Mouse (Mus musculus): ENCODE results near the gene Csrnp3. TPM values are rescaled to one million over a fixed set of nuclear protein-coding genes. Genes with fewer than 3 reads are reported as not detected.
"Not testable (repeated sequence)": the region's sequence is repeated elsewhere in the genome, so short reads cannot be mapped to it uniquely, and the experiment has no call there.

The Csrnp3 gene
- polyA plus RNA-seq (2014; fragmentation: Nextera tagmentation; extraction: Ambion mirVana), result 2.5 and 3.1 TPM in 2 replicates

GRCm38 (mm10) chr2:65845551-65845950, at the start of gene Csrnp3:
Csrnp3 (plus strand) TSS chr2:65845767.
- H3K4me3 ChIP-seq (ENCODE audit: low read length), result peak within 1 kb of the TSS; percentile 40
- peak within 1 kb of the TSS; percentile 43 for H3K4me2 ChIP-seq (replicated peaks; ENCODE audit: low read depth, low read length)
- no peaks in the 10 kb centered on the region for H3K27me3 ChIP-seq (ENCODE audit: control insufficient read depth, insufficient read depth, low read length)
- no peak within 1 kb of the TSS for H3K27ac ChIP-seq (ENCODE audit: low read depth, low read length)
- no peaks in the 10 kb centered on the region for H3K4me1 ChIP-seq (ENCODE audit: control insufficient read depth, insufficient read depth, low read length)
- H3K36me3 ChIP-seq (ENCODE audit: control insufficient read depth, insufficient read depth, low read length), result no peaks in the 10 kb centered on the region
- H3K9me3 ChIP-seq (ENCODE audit: control insufficient read depth, low read length), result no peaks in the 10 kb centered on the region
- WGBS, result under 1% methylated on average over 6 of the region's 6 CpGs
- peak within 1 kb of the TSS; percentile 19; the same call in 1 of the 2 replicates for H3K9ac ChIP-seq (ENCODE audit: low read depth, low read length)
- peak; percentile 96 for ATAC-seq (ENCODE audit: low FRiP score, low TSS enrichment)

GRCm38 (mm10) chr2:65801054-65801709, 44.4 kb upstream of the Csrnp3 start:
- Histone ChIP-seq H3K9me3 (ENCODE audit: control insufficient read depth, low read length) (peaks cover 6% of the 10 kb centered on the region; the same call in 1 of the 2 replicates), H3K27me3 (ENCODE audit: control insufficient read depth, insufficient read depth, low read length) (no peaks in the 10 kb centered on the region), H3K9ac (ENCODE audit: low read depth, low read length) (no peak overlapping the region), H3K36me3 (ENCODE audit: control insufficient read depth, insufficient read depth, low read length) (no peaks in the 10 kb centered on the region), H3K27ac (ENCODE audit: low read depth, low read length) (no peak overlapping the region), H3K4me1 (ENCODE audit: control insufficient read depth, insufficient read depth, low read length) (no peaks in the 10 kb centered on the region), H3K4me3 (ENCODE audit: low read length) (no peak overlapping the region), H3K4me2 (replicated peaks; ENCODE audit: low read depth, low read length) (no peak overlapping the region)
- no peak for ATAC-seq (ENCODE audit: low FRiP score, low TSS enrichment)
- WGBS, result 89% methylated on average over 1 of the region's 1 CpGs

- Histone ChIP-seq H3K4me1 (ENCODE audit: control insufficient read depth, insufficient read depth, low read length) (no peaks in the 10 kb centered on the region), H3K4me2 (replicated peaks; ENCODE audit: low read depth, low read length) (no peak overlapping the region), H3K27ac (ENCODE audit: low read depth, low read length) (no peak overlapping the region), H3K36me3 (ENCODE audit: control insufficient read depth, insufficient read depth, low read length) (no peaks in the 10 kb centered on the region), H3K27me3 (ENCODE audit: control insufficient read depth, insufficient read depth, low read length) (no peaks in the 10 kb centered on the region), H3K9me3 (ENCODE audit: control insufficient read depth, low read length) (no peaks in the 10 kb centered on the region), H3K9ac (ENCODE audit: low read depth, low read length) (no peak overlapping the region), H3K4me3 (ENCODE audit: low read length) (no peak overlapping the region)
- no peak for ATAC-seq (ENCODE audit: low FRiP score, low TSS enrichment)
- WGBS, result 90% methylated on average over 6 of the region's 6 CpGs
Measured at GRCm38 (mm10) chr2:65806556-65806955, 39.0 kb upstream of the Csrnp3 start.

GRCm38 (mm10) chr2:65811203-65811602, 34.4 kb upstream of the Csrnp3 start:
- not testable (repeated sequence) for H3K4me2 ChIP-seq (replicated peaks; ENCODE audit: low read depth, low read length); H3K27ac ChIP-seq (ENCODE audit: low read depth, low read length); H3K4me1 ChIP-seq (ENCODE audit: control insufficient read depth, insufficient read depth, low read length); H3K4me3 ChIP-seq (ENCODE audit: low read length); H3K9me3 ChIP-seq (ENCODE audit: control insufficient read depth, low read length); ATAC-seq (ENCODE audit: low FRiP score, low TSS enrichment); H3K27me3 ChIP-seq (ENCODE audit: control insufficient read depth, insufficient read depth, low read length); H3K9ac ChIP-seq (ENCODE audit: low read depth, low read length); H3K36me3 ChIP-seq (ENCODE audit: control insufficient read depth, insufficient read depth, low read length)
- 93% methylated on average over 6 of the region's 6 CpGs for WGBS

GRCm38 (mm10) chr2:65818080-65818796, 27.3 kb upstream of the Csrnp3 start:
- H3K27me3 ChIP-seq (ENCODE audit: control insufficient read depth, insufficient read depth, low read length), result no peaks in the 10 kb centered on the region
- WGBS, result 46% methylated on average over 20 of the region's 20 CpGs

GRCm38 (mm10) chr2:65820114-65820769, 25.3 kb upstream of the Csrnp3 start:
- ATAC-seq (ENCODE audit: low FRiP score, low TSS enrichment), result no peak
- Histone ChIP-seq H3K9ac (ENCODE audit: low read depth, low read length) (no peak overlapping the region), H3K4me1 (ENCODE audit: control insufficient read depth, insufficient read depth, low read length) (no peaks in the 10 kb centered on the region), H3K27ac (ENCODE audit: low read depth, low read length) (no peak overlapping the region), H3K9me3 (ENCODE audit: control insufficient read depth, low read length) (no peaks in the 10 kb centered on the region), H3K4me3 (ENCODE audit: low read length) (no peak overlapping the region), H3K36me3 (ENCODE audit: control insufficient read depth, insufficient read depth, low read length) (no peaks in the 10 kb centered on the region), H3K4me2 (replicated peaks; ENCODE audit: low read depth, low read length) (no peak overlapping the region), H3K27me3 (ENCODE audit: control insufficient read depth, insufficient read depth, low read length) (no peaks in the 10 kb centered on the region)
- WGBS, result 86% methylated on average over 4 of the region's 4 CpGs

More at GRCm38 (mm10) chr2:65818080-65818796, 27.3 kb upstream of the Csrnp3 start:
- no peak overlapping the region for H3K9ac ChIP-seq (ENCODE audit: low read depth, low read length)
- H3K4me1 ChIP-seq (ENCODE audit: control insufficient read depth, insufficient read depth, low read length), result no peaks in the 10 kb centered on the region
- peak overlapping the region; percentile 28; the same call in 1 of the 2 replicates for H3K4me2 ChIP-seq (replicated peaks; ENCODE audit: low read depth, low read length)
- ATAC-seq (ENCODE audit: low FRiP score, low TSS enrichment), result peak; percentile 83; the same call in 1 of the 2 replicates
- no peak overlapping the region for H3K27ac ChIP-seq (ENCODE audit: low read depth, low read length)
- H3K36me3 ChIP-seq (ENCODE audit: control insufficient read depth, insufficient read depth, low read length), result no peaks in the 10 kb centered on the region
- no peaks in the 10 kb centered on the region for H3K9me3 ChIP-seq (ENCODE audit: control insufficient read depth, low read length)
- peak overlapping the region; percentile 0; the same call in 1 of the 2 replicates for H3K4me3 ChIP-seq (ENCODE audit: low read length)

DNA sequence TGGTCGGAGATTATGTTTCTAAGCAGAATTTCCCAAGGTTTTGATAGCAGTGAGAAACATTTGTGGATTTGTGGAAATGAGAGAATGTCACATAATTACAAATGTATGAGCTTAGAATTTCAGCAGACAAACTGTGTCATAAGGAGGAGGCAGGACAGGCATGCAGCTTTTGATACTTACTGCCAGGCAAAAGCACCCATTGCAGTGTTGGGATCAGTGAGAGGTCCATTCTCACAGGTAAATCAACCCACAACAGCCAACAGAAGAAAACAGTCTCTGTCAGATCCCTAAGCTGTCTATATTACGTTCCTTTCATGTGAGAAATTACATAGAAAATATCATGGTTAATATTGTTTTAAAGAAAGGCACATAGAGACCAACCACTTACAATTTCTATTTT, 19.3 kb upstream of the Csrnp3 start:
- Histone ChIP-seq H3K4me1 (ENCODE audit: control insufficient read depth, insufficient read depth, low read length) (no peaks in the 10 kb centered on the region), H3K9ac (ENCODE audit: low read depth, low read length) (no peak overlapping the region), H3K36me3 (ENCODE audit: control insufficient read depth, insufficient read depth, low read length) (no peaks in the 10 kb centered on the region), H3K4me2 (replicated peaks; ENCODE audit: low read depth, low read length) (no peak overlapping the region), H3K4me3 (ENCODE audit: low read length) (no peak overlapping the region), H3K27me3 (ENCODE audit: control insufficient read depth, insufficient read depth, low read length) (no peaks in the 10 kb centered on the region), H3K9me3 (ENCODE audit: control insufficient read depth, low read length) (no peaks in the 10 kb centered on the region), H3K27ac (ENCODE audit: low read depth, low read length) (no peak overlapping the region)
- ATAC-seq (ENCODE audit: low FRiP score, low TSS enrichment), result no peak
- WGBS, result 89% methylated on average over 2 of the region's 2 CpGs

GRCm38 (mm10) chr2:65826801-65827200, 18.8 kb upstream of the Csrnp3 start:
- no peaks in the 10 kb centered on the region for H3K9me3 ChIP-seq (ENCODE audit: control insufficient read depth, low read length)
- no peaks in the 10 kb centered on the region for H3K27me3 ChIP-seq (ENCODE audit: control insufficient read depth, insufficient read depth, low read length)
- H3K27ac ChIP-seq (ENCODE audit: low read depth, low read length), result no peak overlapping the region
- no peak overlapping the region for H3K9ac ChIP-seq (ENCODE audit: low read depth, low read length)
- no peak overlapping the region for H3K4me3 ChIP-seq (ENCODE audit: low read length)
- H3K36me3 ChIP-seq (ENCODE audit: control insufficient read depth, insufficient read depth, low read length), result no peaks in the 10 kb centered on the region
- ATAC-seq (ENCODE audit: low FRiP score, low TSS enrichment), result no peak
- no peak overlapping the region for H3K4me2 ChIP-seq (replicated peaks; ENCODE audit: low read depth, low read length)
- H3K4me1 ChIP-seq (ENCODE audit: control insufficient read depth, insufficient read depth, low read length), result no peaks in the 10 kb centered on the region
- WGBS, result 81% methylated on average over 6 of the region's 6 CpGs

- H3K4me3 ChIP-seq (ENCODE audit: low read length), result no peak overlapping the region
- H3K27me3 ChIP-seq (ENCODE audit: control insufficient read depth, insufficient read depth, low read length), result no peaks in the 10 kb centered on the region
- no peaks in the 10 kb centered on the region for H3K9me3 ChIP-seq (ENCODE audit: control insufficient read depth, low read length)
- 95% methylated on average over 1 of the region's 1 CpGs for WGBS
- H3K9ac ChIP-seq (ENCODE audit: low read depth, low read length), result no peak overlapping the region
- H3K4me1 ChIP-seq (ENCODE audit: control insufficient read depth, insufficient read depth, low read length), result no peaks in the 10 kb centered on the region
- H3K27ac ChIP-seq (ENCODE audit: low read depth, low read length), result no peak overlapping the region
- H3K4me2 ChIP-seq (replicated peaks; ENCODE audit: low read depth, low read length), result no peak overlapping the region
- no peaks in the 10 kb centered on the region for H3K36me3 ChIP-seq (ENCODE audit: control insufficient read depth, insufficient read depth, low read length)
- no peak for ATAC-seq (ENCODE audit: low FRiP score, low TSS enrichment)
Measured at GRCm38 (mm10) chr2:65828699-65829098, 16.9 kb upstream of the Csrnp3 start.

All from kidney, embryonic 14.5 days (tissue).